Mouse (Mus musculus) thymus, postnatal 4 days (tissue): ENCODE results near the gene Atp8a1.

Experiments used
- DNase-seq: peaks from one replicate; pipeline ENCODE4 v3.0.0; 2021

The Atp8a1 gene

GRCm38 (mm10) chr5:67628180-67628940 lies 218.9 kb downstream of the Atp8a1 start:
- no peak for DNase-seq

- no peak for DNase-seq
Measured at GRCm38 (mm10) chr5:67621230-67621629, 226.0 kb downstream of the Atp8a1 start.

GRCm38 (mm10) chr5:67609520-67609837 lies 237.8 kb downstream of the Atp8a1 start:
- DNase-seq, result no peak

- DNase-seq, result no peak
Measured at GRCm38 (mm10) chr5:67608674-67609519, 238.3 kb downstream of the Atp8a1 start.

GRCm38 (mm10) chr5:67607804-67608673 lies 239.2 kb downstream of the Atp8a1 start, which contains the start of gene Shisa3:
Gene Shisa3 (plus strand): TSS chr5:67607882.
- peak; percentile 51 for DNase-seq

GRCm38 (mm10) chr5:67606916-67607803 lies 240.1 kb downstream of the Atp8a1 start:
- peak; percentile 14 for DNase-seq

- no peak for DNase-seq
Measured at GRCm38 (mm10) chr5:67605951-67606350, 241.3 kb downstream of the Atp8a1 start.

- no peak for DNase-seq
Measured at GRCm38 (mm10) chr5:67599935-67600334, 247.3 kb downstream of the Atp8a1 start.

- no peak for DNase-seq
Measured at GRCm38 (mm10) chr5:67595629-67596028, 251.6 kb downstream of the Atp8a1 start.

GRCm38 (mm10) chr5:67595070-67595469 lies 252.2 kb downstream of the Atp8a1 start:
- no peak for DNase-seq

- DNase-seq, result peak; percentile 35
Measured at GRCm38 (mm10) chr5:67579725-67580633, 267.3 kb downstream of the Atp8a1 start.

- DNase-seq, result no peak
Measured at GRCm38 (mm10) chr5:67575705-67576104, 271.5 kb downstream of the Atp8a1 start.

GRCm38 (mm10) chr5:67574039-67574438 lies 273.2 kb downstream of the Atp8a1 start:
- DNase-seq, result no peak

- DNase-seq, result no peak
Measured at GRCm38 (mm10) chr5:67572552-67573155, 274.6 kb downstream of the Atp8a1 start.
